Mouse (Mus musculus) olfactory bulb, adult 2 months (tissue): Measurements from ENCODE around the gene Grm1.

Experiments used
- CTCF ChIP-seq: fragments of 200-500 bp; IDR thresholded peaks from 2 replicates; pipeline ENCODE4 v1.5.1; 2012; ENCODE audit warnings: low read depth, mild to moderate bottlenecking, low read length, moderate library complexity; ENCODE audit not compliant: insufficient read depth
- POLR2A ChIP-seq: fragments of 200-500 bp; IDR thresholded peaks from 2 replicates; pipeline ENCODE4 v1.6.1; 2012; ENCODE audit warnings: mild to moderate bottlenecking, low read depth, low read length, moderate library complexity; ENCODE audit not compliant: insufficient read depth

GRCm38 (mm10) chr10:10827308-10827707 lies 254.8 kb downstream of the Grm1 start:
- TF ChIP-seq CTCF (no peak), POLR2A (no peak)
